Mouse (Mus musculus): ENCODE measurements around the gene Zfp455.

GRCm38 (mm10) chr13:67194340-67194894 is at the start of gene Zfp455:
- TF ChIP-seq CTCF (IDR thresholded peaks at IDR 0.05; ENCODE audit: low read depth) (no peak), EP300 (IDR thresholded peaks at IDR 0.05; ENCODE audit: low read depth) (no peak)
